Mouse (Mus musculus) stomach, embryonic 15.5 days (tissue): ENCODE data around the gene Dnm3. TPM values are rescaled to one million over a fixed set of nuclear protein-coding genes. Genes with fewer than 3 reads are reported as not detected.

Experiments
- ATAC-seq: fragments of 200-750 bp; cut with Nextera tagmentation; 2 replicates; pipeline ENCODE4 v1.8.0; 2017; ENCODE audit warnings: low read depth, moderate number of reproducible peaks, moderate TSS enrichment; ENCODE audit not compliant: insufficient read depth, low FRiP score
- H3K27ac ChIP-seq: fragments of 300-500 bp; sonication (generic); 2 replicates; pipeline ENCODE4 v1.5.1; 2015; ENCODE audit warnings: mild to moderate bottlenecking, inconsistent platforms
- H3K27me3 ChIP-seq: fragments of 300-500 bp; sonication (generic); replicated peaks from 2 replicates; pipeline ENCODE4 v1.6.1; 2015; ENCODE audit warnings: inconsistent platforms
- H3K36me3 ChIP-seq: fragments of 300-500 bp; sonication (generic); 2 replicates; pipeline ENCODE4 v1.6.1; 2015; ENCODE audit warnings: inconsistent platforms
- H3K4me1 ChIP-seq: fragments of 300-500 bp; sonication (generic); 2 replicates; pipeline ENCODE4 v1.6.1; 2015; ENCODE audit warnings: inconsistent platforms
- H3K4me2 ChIP-seq: fragments of 300-500 bp; sonication (generic); 2 replicates; pipeline ENCODE4 v1.6.1; 2015; ENCODE audit warnings: mild to moderate bottlenecking, inconsistent platforms
- H3K4me3 ChIP-seq: fragments of 300-500 bp; sonication (generic); replicated peaks from 2 replicates; pipeline ENCODE4 v1.5.1; 2015; ENCODE audit warnings: inconsistent platforms
- H3K9ac ChIP-seq: fragments of 300-500 bp; sonication (generic); 2 replicates; pipeline ENCODE4 v1.6.1; 2015; ENCODE audit warnings: inconsistent platforms
- H3K9me3 ChIP-seq: fragments of 300-500 bp; sonication (generic); 2 replicates; pipeline ENCODE4 v1.6.1; 2016; ENCODE audit warnings: inconsistent platforms
- WGBS: fragments of 180-500 bp; shearing (Covaris S2); methylation state at CpG from one replicate; pipeline ENCODE4 v1.1.7; 2015; 5-methylcytosine and 5-hydroxymethylcytosine counted together
- polyA plus RNA-seq: library from polyadenylated mRNA; unstranded; fragments of >200 nt; fragmentation: Nextera tagmentation; extraction: Ambion mirVana; gene quantifications from 2 replicates; pipeline ENCODE4 v1.2.1, GENCODE M21; 2015

The Dnm3 gene
- polyA plus RNA-seq, 1 experiment from 2014 or later, result 6.0 TPM

DNA sequence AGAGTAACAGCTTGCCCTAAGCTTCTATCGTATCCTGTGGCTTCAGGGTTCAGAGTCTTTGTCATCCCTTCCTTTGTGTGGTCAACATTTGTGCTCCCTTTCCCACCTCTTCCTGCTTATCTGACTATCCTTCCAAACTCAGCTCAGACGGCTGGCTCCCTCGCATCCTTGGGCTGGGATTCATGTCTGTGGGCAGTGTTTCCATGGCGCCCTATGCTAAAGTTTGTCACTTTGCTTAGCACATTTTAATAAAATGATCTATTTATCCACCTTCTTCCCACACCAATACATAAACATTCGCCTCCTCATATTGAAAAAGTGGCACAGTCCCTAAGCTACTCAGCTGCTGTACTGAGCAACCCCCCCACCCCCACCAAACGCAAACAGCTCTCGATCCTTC is 165.7 kb downstream of the Dnm3 start:
- ATAC-seq, result no peak
- Histone ChIP-seq H3K9me3 (no peaks in the 10 kb centered on the region), H3K4me3 (no peak overlapping the region), H3K27me3 (no peaks in the 10 kb centered on the region), H3K9ac (no peak overlapping the region), H3K27ac (no peak overlapping the region), H3K4me1 (no peaks in the 10 kb centered on the region; the same call in none of the 2 replicates), H3K36me3 (no peaks in the 10 kb centered on the region), H3K4me2 (no peak overlapping the region)
- 80% methylated on average over 7 of the region's 7 CpGs for WGBS

DNA sequence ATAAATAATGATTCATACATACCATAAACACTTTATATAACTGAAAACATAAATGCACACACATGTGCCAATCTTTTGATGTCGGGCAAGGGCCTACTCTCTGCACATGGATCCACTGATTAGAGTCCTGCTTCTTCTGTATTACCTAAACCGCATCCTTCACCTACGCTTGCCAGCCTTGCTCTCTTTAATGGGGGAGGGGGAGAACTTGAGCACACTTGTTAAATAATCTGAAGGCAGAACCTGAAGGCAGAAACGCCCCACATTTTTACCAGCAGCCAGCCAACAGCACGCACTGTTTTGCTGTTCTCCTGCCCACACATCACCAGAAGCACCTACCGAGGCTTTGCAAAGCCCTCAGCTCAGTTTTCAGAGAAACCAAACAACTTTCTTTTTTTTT is 172.6 kb downstream of the Dnm3 start:
- Histone ChIP-seq H3K9ac (no peak overlapping the region), H3K27ac (no peak overlapping the region), H3K27me3 (no peaks in the 10 kb centered on the region), H3K4me3 (no peak overlapping the region), H3K4me2 (no peak overlapping the region), H3K4me1 (no peaks in the 10 kb centered on the region), H3K36me3 (no peaks in the 10 kb centered on the region), H3K9me3 (no peaks in the 10 kb centered on the region)
- 62% methylated on average over 6 of the region's 6 CpGs for WGBS
- no peak for ATAC-seq

DNA sequence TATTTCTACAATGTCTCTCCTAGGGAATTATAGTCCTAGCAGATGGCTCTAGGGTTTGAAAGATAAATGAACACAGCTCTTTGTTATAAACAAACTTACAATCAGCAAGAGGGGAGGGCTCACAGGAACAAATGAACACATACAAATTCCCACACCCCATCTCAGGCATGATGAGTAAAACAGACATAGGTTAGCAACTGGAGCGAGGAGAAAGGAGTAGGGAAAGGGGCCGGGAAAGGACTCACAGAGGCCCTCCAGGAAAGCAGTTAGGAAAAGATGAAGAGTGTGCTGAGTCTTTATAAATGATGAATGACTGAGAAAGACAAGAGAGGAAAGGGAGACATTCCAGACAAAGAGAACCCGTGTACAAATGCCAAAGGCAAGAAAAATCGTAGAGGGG is 175.4 kb downstream of the Dnm3 start:
- H3K9ac ChIP-seq, result no peak overlapping the region
- H3K4me2 ChIP-seq, result no peak overlapping the region
- H3K36me3 ChIP-seq, result no peaks in the 10 kb centered on the region
- no peak for ATAC-seq
- H3K27ac ChIP-seq, result peak overlapping the region; percentile 26; the same call in 1 of the 2 replicates
- WGBS, result 28% methylated on average over 4 of the region's 4 CpGs
- no peak overlapping the region for H3K4me3 ChIP-seq
- H3K9me3 ChIP-seq, result no peaks in the 10 kb centered on the region
- no peaks in the 10 kb centered on the region for H3K27me3 ChIP-seq
- no peaks in the 10 kb centered on the region for H3K4me1 ChIP-seq

DNA sequence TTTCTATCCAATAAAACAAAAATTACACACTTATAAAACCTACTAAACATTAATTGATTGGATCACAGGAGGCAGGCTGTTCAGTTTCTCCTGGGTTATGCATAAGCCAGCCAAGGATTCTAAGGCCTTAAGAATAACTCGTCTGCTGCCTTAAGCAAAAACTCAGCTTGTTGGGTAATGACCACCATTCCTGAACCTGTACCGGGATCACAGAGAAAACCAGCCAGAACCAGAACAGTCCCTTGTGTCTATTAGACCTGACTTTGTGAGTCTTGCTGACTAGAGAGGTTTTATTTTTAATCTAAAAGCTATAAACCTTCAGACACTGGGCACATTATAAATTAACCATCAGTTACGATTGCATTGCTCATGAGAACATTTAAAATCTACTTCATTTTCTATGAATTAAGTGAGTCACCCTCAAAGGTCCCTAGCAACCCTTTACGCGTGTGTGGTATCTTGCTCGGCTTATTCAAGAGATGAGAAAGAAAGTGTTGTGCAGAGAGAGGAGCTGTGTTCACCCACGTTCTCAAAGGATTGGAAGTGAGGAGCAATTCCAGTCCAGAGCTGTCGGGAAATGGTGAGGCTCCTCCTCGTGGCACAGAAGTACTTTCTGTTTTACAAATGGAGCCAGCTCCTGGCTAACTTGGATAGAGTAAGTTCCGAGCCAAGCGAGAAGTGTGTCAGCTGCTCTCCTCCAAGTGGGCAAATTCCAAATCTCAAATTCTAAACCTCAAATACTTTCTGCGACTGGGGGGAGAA is 178.1 kb downstream of the Dnm3 start:
- 66% methylated on average over 12 of the region's 12 CpGs for WGBS
- H3K4me3 ChIP-seq, result no peak overlapping the region
- no peaks in the 10 kb centered on the region for H3K27me3 ChIP-seq
- ATAC-seq, result no peak
- H3K4me2 ChIP-seq, result no peak overlapping the region
- no peak overlapping the region for H3K27ac ChIP-seq
- H3K4me1 ChIP-seq, result no peaks in the 10 kb centered on the region
- no peaks in the 10 kb centered on the region for H3K36me3 ChIP-seq
- H3K9ac ChIP-seq, result no peak overlapping the region
- H3K9me3 ChIP-seq, result no peaks in the 10 kb centered on the region

DNA sequence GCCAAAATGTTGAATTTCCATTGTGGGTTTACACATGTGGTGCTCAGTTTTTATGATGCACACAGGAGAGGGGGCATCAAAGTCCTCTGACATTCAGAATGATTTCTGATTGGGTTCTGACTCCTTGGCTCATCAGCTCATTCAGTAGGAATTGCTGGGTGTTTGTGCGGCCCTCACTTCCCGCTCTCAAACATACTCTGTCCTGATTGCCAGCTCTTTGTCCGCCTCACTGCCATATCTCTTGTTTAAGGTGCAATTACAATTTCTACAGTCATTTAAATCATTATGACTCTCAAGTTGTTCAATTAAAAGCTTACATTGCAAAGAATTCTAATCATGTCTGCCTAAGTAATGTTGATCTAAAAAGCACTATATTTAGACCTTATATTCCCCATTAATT is 179.3 kb downstream of the Dnm3 start:
- H3K27ac ChIP-seq, result no peak overlapping the region
- H3K27me3 ChIP-seq, result no peaks in the 10 kb centered on the region
- H3K4me2 ChIP-seq, result no peak overlapping the region
- 96% methylated on average over 3 of the region's 3 CpGs for WGBS
- H3K9ac ChIP-seq, result no peak overlapping the region
- no peak overlapping the region for H3K4me3 ChIP-seq
- ATAC-seq, result no peak
- no peaks in the 10 kb centered on the region for H3K9me3 ChIP-seq
- H3K4me1 ChIP-seq, result no peaks in the 10 kb centered on the region
- no peaks in the 10 kb centered on the region for H3K36me3 ChIP-seq

DNA sequence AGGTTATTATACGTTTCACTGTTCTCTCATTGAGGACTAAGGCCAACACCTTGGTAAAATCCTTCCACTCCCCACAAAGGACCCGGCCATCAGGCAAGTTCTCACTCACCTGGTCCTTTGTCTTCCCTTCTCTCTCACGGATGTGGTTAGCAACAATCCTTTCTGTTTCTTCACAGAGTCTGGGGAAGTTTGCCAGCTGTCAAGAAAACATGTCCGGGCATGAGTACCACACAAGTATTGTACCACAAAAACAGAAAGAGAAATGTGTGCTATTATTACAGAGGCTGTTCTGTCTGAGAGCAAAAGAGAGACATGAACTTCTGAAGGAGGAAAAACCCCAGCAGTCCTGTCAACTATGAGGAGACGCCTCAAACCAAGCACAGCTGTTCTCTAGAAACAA is 182.4 kb downstream of the Dnm3 start:
- H3K4me2 ChIP-seq, result no peak overlapping the region
- no peaks in the 10 kb centered on the region for H3K9me3 ChIP-seq
- H3K9ac ChIP-seq, result no peak overlapping the region
- no peak overlapping the region for H3K4me3 ChIP-seq
- H3K27me3 ChIP-seq, result no peaks in the 10 kb centered on the region
- peak overlapping the region; percentile 49; the same call in 1 of the 2 replicates for H3K27ac ChIP-seq
- no peaks in the 10 kb centered on the region for H3K36me3 ChIP-seq
- ATAC-seq, result no peak; the same call in 1 of the 2 replicates
- 48% methylated on average over 5 of the region's 5 CpGs for WGBS
- H3K4me1 ChIP-seq, result no peaks in the 10 kb centered on the region

- 60% methylated on average over 4 of the region's 4 CpGs for WGBS
- no peak overlapping the region for H3K9ac ChIP-seq
- H3K4me3 ChIP-seq, result no peak overlapping the region
- peak overlapping the region; percentile 8; the same call in 1 of the 2 replicates for H3K27ac ChIP-seq
- no peak for ATAC-seq
- no peaks in the 10 kb centered on the region for H3K27me3 ChIP-seq
- H3K36me3 ChIP-seq, result no peaks in the 10 kb centered on the region
- no peaks in the 10 kb centered on the region for H3K9me3 ChIP-seq
- H3K4me1 ChIP-seq, result no peaks in the 10 kb centered on the region
- no peak overlapping the region for H3K4me2 ChIP-seq
Measured at GRCm38 (mm10) chr1:162294572-162294910, 183.3 kb downstream of the Dnm3 start.

DNA sequence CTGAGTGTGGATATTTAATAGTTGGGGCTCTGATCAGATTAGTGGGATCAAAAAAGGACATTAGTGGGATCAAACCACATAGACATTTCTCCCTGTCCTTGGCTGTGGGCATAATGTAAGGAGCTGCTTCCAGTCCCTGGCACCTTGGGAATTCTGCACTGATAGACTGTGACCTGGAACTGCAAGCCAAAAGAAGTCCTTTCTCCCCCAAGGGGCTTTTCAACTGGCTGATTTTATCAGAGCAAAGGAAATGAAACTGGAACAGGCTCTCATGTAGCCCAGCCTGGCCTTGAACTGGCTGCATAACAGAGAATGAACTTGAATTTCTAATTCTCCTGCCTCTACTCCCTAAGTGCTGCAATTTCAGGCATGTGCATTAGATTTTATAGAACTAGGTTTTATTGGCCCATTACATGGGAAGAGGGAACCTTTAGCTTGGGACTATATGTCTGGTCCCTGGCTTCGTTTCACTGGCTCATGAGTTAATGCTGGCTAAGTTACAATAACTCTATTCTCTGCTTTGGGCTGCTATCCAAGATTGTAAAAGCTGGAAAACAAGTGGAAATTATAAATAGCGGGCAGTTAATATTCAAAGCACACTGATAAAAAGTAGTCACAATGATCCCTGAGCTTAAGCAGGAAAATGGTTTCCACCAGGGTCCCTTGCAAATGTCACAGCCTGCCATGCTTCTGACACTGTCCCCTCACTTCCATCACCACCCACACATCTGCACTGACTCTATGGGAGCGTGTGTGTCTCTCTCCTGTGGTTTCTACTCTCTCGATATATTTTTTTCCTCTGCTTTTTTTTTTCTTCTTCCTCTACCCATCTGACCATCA is 183.9 kb downstream of the Dnm3 start:
- no peaks in the 10 kb centered on the region for H3K4me1 ChIP-seq
- H3K9ac ChIP-seq, result no peak overlapping the region
- peak overlapping the region; percentile 8; the same call in 1 of the 2 replicates for H3K27ac ChIP-seq
- no peak overlapping the region for H3K4me2 ChIP-seq
- no peaks in the 10 kb centered on the region for H3K36me3 ChIP-seq
- ATAC-seq, result no peak
- H3K27me3 ChIP-seq, result no peaks in the 10 kb centered on the region
- no peak overlapping the region for H3K4me3 ChIP-seq
- 52% methylated on average over 4 of the region's 4 CpGs for WGBS
- H3K9me3 ChIP-seq, result no peaks in the 10 kb centered on the region

- no peak overlapping the region for H3K9ac ChIP-seq
- H3K9me3 ChIP-seq, result no peaks in the 10 kb centered on the region
- no peaks in the 10 kb centered on the region for H3K36me3 ChIP-seq
- WGBS, result 56% methylated on average over 6 of the region's 6 CpGs
- no peak overlapping the region for H3K4me3 ChIP-seq
- H3K27me3 ChIP-seq, result no peaks in the 10 kb centered on the region
- ATAC-seq, result no peak
- no peaks in the 10 kb centered on the region for H3K4me1 ChIP-seq
- H3K27ac ChIP-seq, result no peak overlapping the region
- H3K4me2 ChIP-seq, result no peak overlapping the region
Measured at GRCm38 (mm10) chr1:162286910-162287309, 190.9 kb downstream of the Dnm3 start.

- Histone ChIP-seq H3K4me3 (no peak overlapping the region), H3K27ac (no peak overlapping the region), H3K27me3 (no peaks in the 10 kb centered on the region), H3K4me1 (no peaks in the 10 kb centered on the region), H3K9me3 (no peaks in the 10 kb centered on the region), H3K36me3 (no peaks in the 10 kb centered on the region), H3K9ac (no peak overlapping the region), H3K4me2 (no peak overlapping the region)
- 23% methylated on average over 7 of the region's 7 CpGs for WGBS
- ATAC-seq, result no peak
Measured at GRCm38 (mm10) chr1:162281981-162282381, 195.9 kb downstream of the Dnm3 start.

DNA sequence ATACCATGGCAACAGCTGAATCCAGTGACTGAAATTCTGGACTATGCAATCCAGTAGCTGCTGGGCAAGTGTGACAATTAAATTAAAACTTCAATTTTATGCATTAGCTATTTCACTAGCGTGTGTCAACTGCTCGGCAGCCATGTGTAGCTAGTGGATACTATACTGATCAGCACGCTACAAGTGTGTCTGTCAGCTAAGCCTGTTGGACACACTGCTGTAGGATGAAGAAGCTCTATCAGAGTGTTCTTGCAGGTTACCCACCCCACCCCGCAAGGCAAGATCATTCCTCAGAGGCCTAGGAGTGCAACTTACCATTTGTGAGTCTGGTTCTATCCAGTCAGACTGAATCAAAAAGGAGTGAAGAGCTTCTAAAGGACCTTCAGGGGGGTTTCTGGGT is 197.8 kb downstream of the Dnm3 start:
- Histone ChIP-seq H3K9ac (no peak overlapping the region), H3K9me3 (no peaks in the 10 kb centered on the region), H3K36me3 (no peaks in the 10 kb centered on the region), H3K4me3 (no peak overlapping the region), H3K27me3 (no peaks in the 10 kb centered on the region), H3K4me1 (no peaks in the 10 kb centered on the region), H3K4me2 (no peak overlapping the region), H3K27ac (no peak overlapping the region)
- ATAC-seq, result no peak
- WGBS, result 96% methylated on average over 4 of the region's 4 CpGs

DNA sequence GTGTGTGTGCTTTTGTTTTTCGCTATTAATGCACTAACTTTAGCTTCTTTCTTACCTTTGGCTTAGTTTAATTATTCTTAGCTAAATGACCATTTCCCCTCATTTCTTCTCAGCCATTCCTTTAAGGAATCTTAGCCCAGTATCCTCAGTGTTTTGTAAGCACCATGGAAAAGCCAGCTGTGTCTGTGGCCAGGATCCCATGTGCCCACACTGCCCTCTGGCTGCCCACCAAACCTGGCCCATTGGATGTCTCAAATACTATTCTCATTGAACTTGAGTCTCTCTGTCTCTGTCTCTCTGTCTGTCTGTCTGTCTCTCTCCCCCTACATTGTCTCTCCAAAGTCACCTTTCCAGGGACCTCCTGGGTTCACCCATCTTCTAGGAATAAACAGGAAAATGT is 201.8 kb downstream of the Dnm3 start:
- Histone ChIP-seq H3K9me3 (no peaks in the 10 kb centered on the region), H3K27me3 (no peaks in the 10 kb centered on the region), H3K27ac (no peak overlapping the region), H3K9ac (no peak overlapping the region), H3K4me3 (no peak overlapping the region), H3K4me2 (no peak overlapping the region), H3K36me3 (no peaks in the 10 kb centered on the region), H3K4me1 (no peaks in the 10 kb centered on the region)
- WGBS, result 90% methylated on average over 1 of the region's 1 CpGs
- no peak for ATAC-seq
